Mouse (Mus musculus) E14TG2a.4 (cell line): Measurements from ENCODE around the gene Mrpl14.

ENCODE experiments used
- CTCF ChIP-seq: conservative IDR thresholded peaks from 2 replicates; pipeline ENCODE4 v1.5.1; 2014; ENCODE audit warnings: low read length
- NANOG ChIP-seq: IDR thresholded peaks from 2 replicates; pipeline ENCODE4 v1.6.1; 2014; ENCODE audit warnings: borderline replicate concordance, low read length, mixed read lengths
- POU5F1 ChIP-seq: IDR thresholded peaks from 2 replicates; pipeline ENCODE4 v1.6.1; 2014; ENCODE audit warnings: low read length, borderline replicate concordance

DNA sequence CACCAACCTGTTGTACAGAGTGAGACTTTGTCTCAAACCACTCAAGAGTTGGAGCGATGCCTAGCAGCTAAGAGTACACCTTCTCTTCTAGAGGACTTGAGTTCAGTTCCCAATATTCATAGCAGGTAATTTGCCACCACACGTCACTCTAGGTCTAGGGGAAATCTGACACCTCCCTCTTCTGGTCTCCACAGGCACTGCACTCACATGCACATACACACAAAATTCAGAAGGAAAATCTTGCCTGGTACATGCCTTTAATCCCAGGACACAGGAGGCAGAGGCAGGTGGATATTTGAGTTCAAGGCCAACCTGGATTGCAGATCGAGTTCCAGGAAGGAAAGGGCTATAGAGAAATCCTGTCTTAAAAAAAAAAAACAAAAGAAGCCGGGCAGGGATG is 41.9 kb upstream of the Mrpl14 start:
- peak; percentile 35 for TF ChIP-seq CTCF
- TF ChIP-seq POU5F1: no peak
- no peak for TF ChIP-seq NANOG
